In the genomic region with DNA sequence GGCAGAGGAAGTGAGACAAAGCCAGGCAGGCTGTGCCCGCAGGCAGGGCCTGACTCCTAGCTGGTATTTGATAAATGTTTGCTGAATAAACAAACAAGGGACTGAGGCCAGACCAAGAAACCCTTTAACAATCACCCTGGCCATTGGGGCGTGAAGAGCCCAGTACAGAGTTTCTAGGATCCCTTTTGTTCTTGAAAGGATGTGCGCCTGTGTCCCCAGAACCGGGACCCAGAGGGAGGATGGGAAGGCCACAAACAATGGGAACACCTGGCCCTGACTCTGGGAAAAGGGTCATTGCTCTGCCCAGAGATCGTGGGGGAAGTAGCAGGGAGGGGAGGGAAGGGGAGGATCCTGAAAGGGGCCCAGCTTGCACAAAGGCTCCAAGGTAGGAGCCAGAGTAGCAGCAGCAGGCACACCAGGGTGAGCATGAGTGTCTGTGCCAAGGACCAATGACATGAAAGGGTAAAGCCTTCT, we compare ENCODE assay signal across 10 mouse cellular contexts. TPM values are rescaled to one million over a fixed set of nuclear protein-coding genes. Genes with fewer than 3 reads are reported as not detected.
DNase-seq lines count a peak whose midpoint lies in the region; ATAC-seq lines count a peak whose summit lies in the region.
"Had no signal": no experiment of that assay in that cellular context is flagged by ENCODE, and none has a peak within 500 bp of the region (broad histone marks: within the 10 kb centered on the region; RNA-seq: fewer than 3 reads in every experiment).

No protein-coding gene starts in this region.

- H3K27me3 ChIP-seq in heart, embryonic 10.5 days (ENCODE audit: insufficient read depth, poor library complexity, severe bottlenecking): peaks cover 12% of the 10 kb centered on the region; the same call in 1 of the 2 replicates
- no peaks in the 10 kb centered on the region for H3K27me3 ChIP-seq in lung, embryonic 16.5 days (ENCODE audit: control insufficient read depth, insufficient read depth, low read depth, low read length)
- H3K27me3 ChIP-seq: limb, embryonic 15.5 days had no signal

- peak; percentile 55 for ATAC-seq in lung, embryonic 16.5 days (ENCODE audit: low read depth)

- H3K27ac ChIP-seq in heart, embryonic 10.5 days: peak overlapping the region; percentile 44; the same call in 1 of the 2 replicates
- H3K27ac ChIP-seq in lung, embryonic 16.5 days (ENCODE audit: low read length): peak overlapping the region; percentile 65
- H3K27ac ChIP-seq: limb, embryonic 15.5 days had no signal

- no peak overlapping the region for H3K4me3 ChIP-seq in heart, embryonic 10.5 days
- H3K4me3 ChIP-seq in lung, embryonic 16.5 days (ENCODE audit: low read length): no peak overlapping the region
- H3K4me3 ChIP-seq: limb, embryonic 15.5 days had no signal

- H3K9ac ChIP-seq in lung, embryonic 16.5 days (ENCODE audit: low read length): no peak overlapping the region
- H3K9ac ChIP-seq: limb, embryonic 15.5 days had no signal

- intact Hi-C loops in heart, postnatal 14 days (cut with DNase I): no loop called here

- H3K4me1 ChIP-seq in heart, embryonic 10.5 days: peaks cover 20% of the 10 kb centered on the region
- peaks cover 25% of the 10 kb centered on the region for H3K4me1 ChIP-seq in lung, embryonic 16.5 days (replicated peaks; ENCODE audit: control insufficient read depth, insufficient read depth, low read length)
- H3K4me1 ChIP-seq: limb, embryonic 15.5 days had no signal

- no peak overlapping the region for H3K4me2 ChIP-seq in lung, embryonic 16.5 days (ENCODE audit: low read depth, low read length)
- H3K4me2 ChIP-seq: limb, embryonic 15.5 days had no signal

- no peak for DNase-seq in heart, embryonic 10.5 days (ENCODE audit: low spot score)
- DNase-seq in heart, postnatal 14 days: no peak
- peak; percentile 68 for DNase-seq in urinary bladder, postnatal 14 days (ENCODE audit: low spot score)
- no peak for DNase-seq in urinary bladder, postnatal 10 days (ENCODE audit: low spot score)
- DNase-seq in cerebellum, postnatal 4 days (ENCODE audit: low spot score in 2 of 2): no peak
- DNase-seq in right cerebral cortex, postnatal 4 days: no peak
- no peak for DNase-seq in cerebellum, adult 8-10 months

- WGBS in heart, embryonic 10.5 days: 23% methylated on average over 5 of the region's 5 CpGs
- 19% methylated on average over 5 of the region's 5 CpGs for WGBS in lung, embryonic 16.5 days

- no peaks in the 10 kb centered on the region for H3K36me3 ChIP-seq in heart, embryonic 10.5 days
- no peaks in the 10 kb centered on the region for H3K36me3 ChIP-seq in lung, embryonic 16.5 days (ENCODE audit: control insufficient read depth, insufficient read depth, low read length)
- H3K36me3 ChIP-seq: limb, embryonic 15.5 days had no signal

- no peaks in the 10 kb centered on the region for H3K9me3 ChIP-seq in heart, embryonic 10.5 days
- H3K9me3 ChIP-seq in lung, embryonic 16.5 days (ENCODE audit: control insufficient read depth, low read length): no peaks in the 10 kb centered on the region
- H3K9me3 ChIP-seq: limb, embryonic 15.5 days had no signal

RNA-seq across cellular contexts. Expression of a gene that starts 9.5 kb away (rescaled TPM):
- polyA plus RNA-seq in heart, embryonic 10.5 days (2016; fragmentation: Nextera tagmentation; extraction: Ambion mirVana): 0.06 and 0.09 TPM in 2 replicates
- total RNA-seq in heart, postnatal 14 days (2021): 1 to 10 TPM in 1 of 2 experiments, under 1 TPM in 1; 0.54 to 1.3 TPM
- polyA plus RNA-seq in lung, embryonic 16.5 days (2015; fragmentation: Nextera tagmentation; extraction: Ambion mirVana): 1.1 and 1.2 TPM in 2 replicates
- polyA plus RNA-seq: heart, embryonic 14.5 days had no signal
